In the genomic region with DNA sequence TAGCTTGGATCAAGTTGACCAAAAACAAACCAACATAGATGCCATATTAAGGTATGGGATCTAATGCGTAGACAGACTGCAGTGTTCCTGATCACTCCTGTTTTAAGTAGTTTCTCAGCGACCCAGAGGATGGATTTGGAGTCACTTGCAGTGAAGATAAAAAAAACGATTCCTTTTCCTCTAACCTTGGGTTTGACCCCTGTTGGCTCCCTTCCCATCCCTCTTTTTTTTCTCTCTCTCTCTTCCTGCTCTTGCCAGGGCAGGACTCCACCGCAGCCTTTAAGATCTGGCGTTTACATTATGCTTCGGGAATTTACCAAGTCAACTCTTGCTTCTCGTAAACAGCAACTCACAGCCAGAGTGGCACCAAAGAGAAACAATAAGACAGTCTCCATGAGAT, we compare ENCODE assay signal across 14 mouse cellular contexts.
"Had no signal": no experiment of that assay in that cellular context is flagged by ENCODE, and none has a peak within 500 bp of the region (broad histone marks: within the 10 kb centered on the region; RNA-seq: fewer than 3 reads in every experiment).

No protein-coding gene starts in this region.

- H3K9me3 ChIP-seq: limb, embryonic 15.5 days; liver, embryonic 12.5 days; midbrain, embryonic 12.5 days; neural tube, embryonic 13.5 days had no signal

- H3K27ac ChIP-seq: kidney, postnatal 0 days; limb, embryonic 15.5 days; liver, embryonic 12.5 days; midbrain, embryonic 12.5 days; neural tube, embryonic 13.5 days had no signal

- DNase-seq: kidney, adult 9 months; layer of hippocampus, adult 9-11 months; layer of hippocampus, postnatal 36 days; retina, postnatal 1 day; right cerebral cortex, postnatal 4 days; spleen, adult 18-20 months; thymus, adult 18-20 months; thymus, postnatal 14 days had no signal

- H3K4me3 ChIP-seq: limb, embryonic 15.5 days; liver, embryonic 12.5 days; midbrain, embryonic 12.5 days; neural tube, embryonic 13.5 days had no signal

- ATAC-seq: liver, embryonic 12.5 days; midbrain, embryonic 16.5 days had no signal

- H3K36me3 ChIP-seq: limb, embryonic 15.5 days; liver, embryonic 12.5 days; midbrain, embryonic 12.5 days; neural tube, embryonic 13.5 days had no signal

- H3K27me3 ChIP-seq: limb, embryonic 15.5 days; liver, embryonic 12.5 days; midbrain, embryonic 12.5 days; neural tube, embryonic 13.5 days had no signal

- H3K9ac ChIP-seq: limb, embryonic 15.5 days; liver, embryonic 12.5 days; midbrain, embryonic 12.5 days; neural tube, embryonic 13.5 days had no signal

- H3K4me1 ChIP-seq: limb, embryonic 15.5 days had no signal

- H3K4me2 ChIP-seq: limb, embryonic 15.5 days; liver, embryonic 12.5 days; midbrain, embryonic 12.5 days; neural tube, embryonic 13.5 days had no signal
